Mouse (Mus musculus) myocyte (in vitro differentiated cells): ENCODE data around the gene Gm13420. TPM values are rescaled to one million over a fixed set of nuclear protein-coding genes. Genes with fewer than 3 reads are reported as not detected.
"Not testable (repeated sequence)": the region's sequence is repeated elsewhere in the genome, so short reads cannot be mapped to it uniquely, and the experiment has no call there.

Experiments used
- H3K27me3 ChIP-seq: one replicate; pipeline ENCODE4 v1.6.1; 2011; ENCODE audit not compliant: control insufficient read depth, insufficient read depth, insufficient read length
- H3K36me3 ChIP-seq: one replicate; pipeline ENCODE4 v1.6.1; 2011; ENCODE audit not compliant: control insufficient read depth, insufficient read depth
- H3K4me2 ChIP-seq: one replicate; pipeline ENCODE4 v1.6.1; 2011; ENCODE audit warnings: low read depth, control low read depth
- H3K4me3 ChIP-seq: one replicate; pipeline ENCODE4 v1.5.1; 2011; ENCODE audit warnings: mild to moderate bottlenecking, control low read depth, moderate library complexity
- H3K79me2 ChIP-seq: one replicate; pipeline ENCODE4 v1.6.1; 2011; ENCODE audit not compliant: control insufficient read depth, insufficient read depth
- H3ac ChIP-seq: one replicate; pipeline ENCODE4 v1.6.1; 2011; ENCODE audit not compliant: control insufficient read depth, insufficient read length
- CEBPB ChIP-seq: IDR thresholded peaks from 2 replicates; pipeline ENCODE4 v1.6.1; 2011; ENCODE audit warnings: mild to moderate bottlenecking, moderate library complexity; ENCODE audit not compliant: poor library complexity, insufficient read depth, severe bottlenecking
- E2F4 ChIP-seq: IDR thresholded peaks from one replicate; pipeline ENCODE4 v1.6.1; 2011; ENCODE audit warnings: mild to moderate bottlenecking, control low read depth, moderate library complexity; ENCODE audit not compliant: insufficient read depth
- MAX ChIP-seq: IDR thresholded peaks from one replicate; pipeline ENCODE4 v1.6.1; 2011; ENCODE audit warnings: low read depth, mild to moderate bottlenecking, control low read depth
- MYOD1 ChIP-seq, 3 experiments: IDR thresholded peaks; one replicate each; pipeline ENCODE4 v1.6.1; 2011; ENCODE audit warnings: control low read depth in 2 of 3, low read depth in 2 of 3, mild to moderate bottlenecking in 2 of 3, moderate library complexity in 1 of 3; ENCODE audit not compliant: insufficient read length in 2 of 3, control insufficient read depth in 1 of 3
- MYOG ChIP-seq, 3 experiments: IDR thresholded peaks; one replicate each; pipeline ENCODE4 v1.6.1; 2011; ENCODE audit warnings: control low read depth in 2 of 3, low read depth in 2 of 3, mild to moderate bottlenecking in 2 of 3; ENCODE audit not compliant: insufficient read length in 2 of 3, control insufficient read depth in 1 of 3, insufficient read depth in 1 of 3
- POLR2A ChIP-seq: IDR thresholded peaks from one replicate; pipeline ENCODE4 v1.6.1; 2011; ENCODE audit warnings: low read depth, mild to moderate bottlenecking, control low read depth, moderate library complexity; ENCODE audit not compliant: insufficient read length
- POLR2AphosphoS2 ChIP-seq: IDR thresholded peaks from one replicate; pipeline ENCODE4 v1.6.1; 2011; ENCODE audit warnings: low read depth, control low read depth; ENCODE audit not compliant: insufficient read length
- REST ChIP-seq: IDR thresholded peaks from one replicate; pipeline ENCODE4 v1.6.1; 2011; ENCODE audit warnings: mild to moderate bottlenecking, control low read depth, moderate library complexity; ENCODE audit not compliant: insufficient read depth, insufficient read length
- SRF ChIP-seq: IDR thresholded peaks from one replicate; pipeline ENCODE4 v1.6.1; 2011; ENCODE audit warnings: low read depth; ENCODE audit not compliant: control insufficient read depth, insufficient read length
- TCF12 ChIP-seq: IDR thresholded peaks from one replicate; pipeline ENCODE4 v1.6.1; 2011; ENCODE audit warnings: mild to moderate bottlenecking, control low read depth; ENCODE audit not compliant: poor library complexity, insufficient read depth, severe bottlenecking
- TCF3 ChIP-seq: IDR thresholded peaks from one replicate; pipeline ENCODE4 v1.6.1; 2011; ENCODE audit warnings: low read depth, control low read depth; ENCODE audit not compliant: insufficient read length
- USF1 ChIP-seq: IDR thresholded peaks from one replicate; pipeline ENCODE4 v1.6.1; 2011; ENCODE audit warnings: low read depth, mild to moderate bottlenecking, control low read depth, moderate library complexity
- polyA plus RNA-seq: library from polyadenylated mRNA; unstranded; fragments of >200 nt; fragmentation: generic; extraction: Trizol; gene quantifications from one replicate; pipeline ENCODE4 v1.2.1, GENCODE M21; 2012; ENCODE audit warnings: missing spikeins

Gm13420 gene
- polyA plus RNA-seq, 1 experiment, result not detected

DNA sequence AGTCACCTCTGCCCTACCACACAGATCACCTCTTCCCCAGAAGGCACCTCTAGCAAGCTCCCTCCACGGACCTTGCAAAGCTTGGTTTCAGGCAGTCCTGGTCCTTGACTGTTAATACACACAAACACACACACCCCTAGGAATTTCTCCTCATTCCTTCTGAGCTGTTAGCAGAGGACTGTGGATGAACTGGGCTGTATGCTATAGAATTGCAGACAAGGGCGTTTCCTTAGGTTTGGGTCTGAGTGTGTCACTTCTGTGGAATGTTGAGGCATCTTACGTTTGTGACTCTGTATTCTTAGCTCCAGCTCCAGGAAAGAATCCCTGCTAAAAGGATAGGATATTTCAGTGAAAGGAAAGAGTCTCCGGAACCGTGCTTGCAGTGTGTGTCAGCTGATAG lies 39.6 kb downstream of the Gm13420 start:
- H3K4me3 ChIP-seq, result no peak overlapping the region
- H3K79me2 ChIP-seq, result no peaks in the 10 kb centered on the region
- peaks cover 4% of the 10 kb centered on the region for H3K36me3 ChIP-seq
- TF ChIP-seq SRF, result no peak
- no peak for TF ChIP-seq POLR2AphosphoS2
- no peak for TF ChIP-seq USF1
- TF ChIP-seq TCF12, result no peak
- TF ChIP-seq MAX, result no peak
- TF ChIP-seq MYOG (IDR thresholded peaks at IDR 0.05; ENCODE audit: control insufficient read depth in 1 of 3, insufficient read depth in 1 of 3, insufficient read length in 2 of 3, low read depth in 2 of 3), result no peak
- TF ChIP-seq CEBPB, result no peak
- no peak for TF ChIP-seq MYOD1 (IDR thresholded peaks at IDR 0.05; ENCODE audit: control insufficient read depth in 1 of 3, insufficient read length in 2 of 3, low read depth in 2 of 3)
- no peak for TF ChIP-seq TCF3
- no peak for TF ChIP-seq POLR2A
- TF ChIP-seq E2F4, result no peak
- no peak for TF ChIP-seq REST
- no peaks in the 10 kb centered on the region for H3K27me3 ChIP-seq
- peak overlapping the region; percentile 68 for H3K4me2 ChIP-seq
- H3ac ChIP-seq, result no peak overlapping the region

DNA sequence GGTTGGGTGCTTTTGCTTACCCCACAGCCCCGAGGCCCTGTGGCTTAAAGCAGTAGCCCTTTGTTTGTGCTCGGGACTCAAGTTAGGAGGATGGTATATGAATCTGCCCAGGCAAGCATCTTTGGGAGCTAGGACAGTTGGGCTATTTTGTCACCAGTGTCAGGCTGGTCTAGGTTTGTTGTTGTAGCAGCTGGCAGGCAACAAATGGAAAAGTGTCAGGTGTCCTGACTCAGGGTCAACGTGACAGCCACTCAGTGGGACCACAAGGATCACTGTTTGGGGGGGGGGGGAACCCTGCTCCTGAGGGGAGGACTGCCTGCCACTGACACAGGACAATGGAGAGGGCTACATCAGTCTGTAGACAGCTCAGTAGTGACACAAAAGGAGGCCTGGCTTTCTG lies 40.4 kb downstream of the Gm13420 start:
- TF ChIP-seq TCF12 (peak; percentile 70), POLR2AphosphoS2 (no peak), E2F4 (no peak), MYOG (IDR thresholded peaks at IDR 0.05; ENCODE audit: control insufficient read depth in 1 of 3, insufficient read depth in 1 of 3, insufficient read length in 2 of 3, low read depth in 2 of 3) (peak; percentile 62 to 86 (median 79)), MYOD1 (IDR thresholded peaks at IDR 0.05; ENCODE audit: control insufficient read depth in 1 of 3, insufficient read length in 2 of 3, low read depth in 2 of 3) (peak; percentile 54 to 91 (median 74)), TCF3 (peak; percentile 65), CEBPB (0 out of 2 replicates have a peak, but pooled peaks have one; percentile 14), REST (no peak), POLR2A (no peak), USF1 (no peak), SRF (no peak), MAX (no peak)
- H3K4me3 ChIP-seq, result no peak overlapping the region
- peaks cover 10% of the 10 kb centered on the region for H3K36me3 ChIP-seq
- no peak overlapping the region for H3ac ChIP-seq
- H3K4me2 ChIP-seq, result peak overlapping the region; percentile 68
- H3K79me2 ChIP-seq, result no peaks in the 10 kb centered on the region
- H3K27me3 ChIP-seq, result no peaks in the 10 kb centered on the region

DNA sequence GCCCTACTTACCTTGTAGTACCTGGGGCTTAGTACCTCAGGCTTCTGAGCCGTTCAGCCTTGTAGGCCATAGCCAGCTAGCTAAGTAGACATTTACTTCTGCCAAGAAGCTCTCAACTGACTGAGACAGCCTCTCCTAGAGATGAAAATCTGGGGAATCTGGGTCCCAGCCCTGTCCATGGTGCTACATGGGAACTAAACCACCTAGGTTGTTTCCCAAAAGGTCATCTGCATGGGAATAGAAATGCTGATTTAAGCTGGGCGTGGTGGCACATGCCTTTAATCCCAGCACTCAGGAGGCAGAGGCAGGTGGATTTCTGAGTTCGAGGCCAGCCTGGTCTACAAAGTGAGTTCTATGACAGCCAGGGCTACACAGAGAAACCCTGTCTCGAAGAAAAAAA lies 43.3 kb downstream of the Gm13420 start:
- not testable (repeated sequence) for H3K79me2 ChIP-seq, H3ac ChIP-seq, H3K4me3 ChIP-seq, H3K4me2 ChIP-seq, H3K27me3 ChIP-seq
- H3K36me3 ChIP-seq, result peaks cover 14% of the 10 kb centered on the region

DNA sequence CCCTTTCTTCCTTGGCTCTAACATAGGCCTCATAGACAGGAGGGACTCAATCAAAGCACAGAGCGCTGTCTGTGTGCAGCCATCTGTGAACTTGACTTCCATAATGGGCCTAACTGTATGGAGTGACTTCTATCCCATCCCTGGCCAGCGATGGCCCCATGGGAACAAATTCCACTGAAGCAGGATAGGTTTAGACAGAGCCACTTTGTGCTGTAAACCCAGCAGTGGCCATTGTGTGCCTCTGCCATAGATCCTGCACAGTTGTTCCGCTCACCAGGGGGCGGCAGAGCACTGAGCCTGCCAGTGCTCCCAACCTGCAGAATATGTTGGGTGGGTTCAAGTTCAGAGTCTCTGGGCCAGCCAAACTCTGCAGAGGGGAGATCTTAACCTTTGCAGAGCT lies 43.8 kb downstream of the Gm13420 start:
- Histone ChIP-seq H3K79me2 (no peaks in the 10 kb centered on the region), H3ac (no peak overlapping the region), H3K4me3 (no peak overlapping the region), H3K4me2 (no peak overlapping the region), H3K36me3 (peaks cover 14% of the 10 kb centered on the region), H3K27me3 (no peaks in the 10 kb centered on the region)
- TF ChIP-seq TCF12 (no peak), POLR2A (no peak), MYOD1 (IDR thresholded peaks at IDR 0.05; ENCODE audit: control insufficient read depth in 1 of 3, insufficient read length in 2 of 3, low read depth in 2 of 3) (no peak), E2F4 (no peak), TCF3 (no peak), MAX (no peak), CEBPB (no peak), POLR2AphosphoS2 (no peak), USF1 (no peak), SRF (no peak), MYOG (IDR thresholded peaks at IDR 0.05; ENCODE audit: control insufficient read depth in 1 of 3, insufficient read depth in 1 of 3, insufficient read length in 2 of 3, low read depth in 2 of 3) (no peak), REST (no peak)

DNA sequence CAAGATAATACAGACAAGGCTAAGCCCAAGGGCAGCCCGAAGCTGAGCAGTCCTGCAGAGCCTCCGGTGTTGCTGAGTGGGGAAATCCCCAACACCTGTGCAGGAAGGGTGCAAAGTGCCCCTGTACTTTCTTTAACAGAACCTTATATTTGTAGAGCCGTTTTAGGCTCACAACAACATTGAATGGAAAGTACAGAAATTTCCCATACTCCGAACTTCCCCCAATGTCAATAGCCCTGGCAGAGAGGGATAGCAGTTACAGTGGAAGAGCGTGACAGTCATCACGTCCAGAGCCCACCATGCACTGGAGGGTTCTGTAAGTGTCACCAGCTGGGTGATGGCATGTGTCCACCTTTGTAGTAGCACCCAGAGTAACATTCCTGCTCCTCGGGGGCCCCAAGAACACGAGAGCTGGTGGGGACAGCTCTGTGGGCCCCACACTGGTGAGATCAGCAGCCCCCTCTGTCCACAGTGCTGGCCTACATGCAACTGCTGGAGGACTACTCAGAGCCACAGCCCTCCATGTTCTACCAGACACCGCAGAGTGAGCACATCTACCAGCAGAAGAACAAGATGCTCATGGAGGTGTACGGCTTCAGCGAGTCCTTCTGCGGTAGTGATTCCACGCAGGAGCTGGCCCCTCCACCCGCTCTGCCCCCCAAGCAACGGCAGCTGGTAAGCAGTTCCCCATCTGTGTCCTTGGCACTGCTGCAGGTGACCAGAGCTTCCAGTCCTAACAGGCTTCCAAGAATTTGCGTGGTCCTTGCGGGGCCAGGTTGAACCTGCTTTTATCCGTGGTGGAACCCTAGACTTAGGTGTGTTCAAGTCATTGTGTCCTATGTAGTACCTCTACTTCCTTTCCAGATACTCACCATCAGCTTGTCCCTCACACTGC lies 44.5 kb downstream of the Gm13420 start:
- no peaks in the 10 kb centered on the region for H3K79me2 ChIP-seq
- no peaks in the 10 kb centered on the region for H3K27me3 ChIP-seq
- H3K36me3 ChIP-seq, result peaks cover 14% of the 10 kb centered on the region
- TF ChIP-seq TCF3 (no peak), POLR2AphosphoS2 (no peak), SRF (no peak), CEBPB (no peak), TCF12 (no peak), E2F4 (no peak)
- H3K4me3 ChIP-seq, result no peak overlapping the region
- no peak overlapping the region for H3K4me2 ChIP-seq
- no peak overlapping the region for H3ac ChIP-seq
